15 mouse cellular contexts compared by ENCODE assay signal in genomic region chr7:136377259-136377658, GRCm38 (mm10).
DNase-seq lines count a peak whose midpoint lies in the region; ATAC-seq lines count a peak whose summit lies in the region.
"Had no signal": no experiment of that assay in that cellular context is flagged by ENCODE, and none has a peak within 500 bp of the region (broad histone marks: within the 10 kb centered on the region; RNA-seq: fewer than 3 reads in every experiment).

No protein-coding gene starts in this region.

- no peak overlapping the region for H3K4me3 ChIP-seq in heart, embryonic 12.5 days
- H3K4me3 ChIP-seq in kidney, embryonic 16.5 days (ENCODE audit: low read length), result no peak overlapping the region
- no peak overlapping the region for H3K4me3 ChIP-seq in limb, embryonic 15.5 days
- H3K4me3 ChIP-seq: hindbrain, embryonic 12.5 days; midbrain, embryonic 13.5 days had no signal

- intact Hi-C loops in heart, postnatal 25 days (cut with DNase I), result no loop called here

- no peaks in the 10 kb centered on the region for H3K27me3 ChIP-seq in heart, embryonic 12.5 days (replicated peaks)
- H3K27me3 ChIP-seq in kidney, embryonic 16.5 days (ENCODE audit: insufficient read depth, low read length), result no peaks in the 10 kb centered on the region
- no peaks in the 10 kb centered on the region for H3K27me3 ChIP-seq in limb, embryonic 15.5 days
- H3K27me3 ChIP-seq: hindbrain, embryonic 12.5 days; midbrain, embryonic 13.5 days had no signal

- DNase-seq in heart, postnatal 25 days (ENCODE audit: low spot score), result no peak
- DNase-seq in kidney, postnatal 14 days, result no peak
- peak; percentile 3 for DNase-seq in c-Kit-positive CD71-positive TER-119-negative erythroid progenitor cells, embryonic 14.5 days (ENCODE audit: low read depth)
- DNase-seq in spleen, adult 18-20 months, result no peak
- DNase-seq: adrenal gland, adult 8-10 months; B cell, adult 2 months; kidney, adult 8-10 months; right cerebral cortex, postnatal 25 days; thymus, postnatal 14 days had no signal

- WGBS in heart, embryonic 12.5 days, result 69% methylated on average over 3 of the region's 3 CpGs
- 71% methylated on average over 3 of the region's 3 CpGs for WGBS in kidney, embryonic 16.5 days
- WGBS in limb, embryonic 15.5 days, result 65% methylated on average over 3 of the region's 3 CpGs

- no peak for ATAC-seq in heart, embryonic 12.5 days (ENCODE audit: insufficient number of reproducible peaks, low FRiP score)
- 0 out of 2 replicates have a peak, but pooled peaks have one; percentile 9 for ATAC-seq in kidney, embryonic 16.5 days (ENCODE audit: low FRiP score, low TSS enrichment)
- ATAC-seq in limb, embryonic 15.5 days (ENCODE audit: insufficient number of reproducible peaks, low FRiP score, low TSS enrichment, low read depth), result no peak
- ATAC-seq in granulocyte monocyte progenitor cell, adult 5-6 weeks (replicated peaks; ENCODE audit: poor library complexity, severe bottlenecking), result no peak
- ATAC-seq: midbrain, embryonic 13.5 days had no signal

- H3K9ac ChIP-seq in heart, embryonic 12.5 days, result no peak overlapping the region
- no peak overlapping the region for H3K9ac ChIP-seq in kidney, embryonic 16.5 days (replicated peaks; ENCODE audit: low read length)
- no peak overlapping the region for H3K9ac ChIP-seq in limb, embryonic 15.5 days
- H3K9ac ChIP-seq: hindbrain, embryonic 12.5 days; midbrain, embryonic 13.5 days had no signal

- no peaks in the 10 kb centered on the region for H3K9me3 ChIP-seq in heart, embryonic 12.5 days (replicated peaks)
- no peaks in the 10 kb centered on the region for H3K9me3 ChIP-seq in kidney, embryonic 16.5 days (ENCODE audit: low read length)
- no peaks in the 10 kb centered on the region for H3K9me3 ChIP-seq in limb, embryonic 15.5 days
- H3K9me3 ChIP-seq: hindbrain, embryonic 12.5 days; midbrain, embryonic 13.5 days had no signal

- H3K4me2 ChIP-seq in heart, embryonic 12.5 days, result no peak overlapping the region
- H3K4me2 ChIP-seq in kidney, embryonic 16.5 days (replicated peaks; ENCODE audit: low read depth, low read length), result no peak overlapping the region
- no peak overlapping the region for H3K4me2 ChIP-seq in limb, embryonic 15.5 days
- H3K4me2 ChIP-seq: hindbrain, embryonic 12.5 days; midbrain, embryonic 13.5 days had no signal

- peaks cover 45% of the 10 kb centered on the region for H3K4me1 ChIP-seq in heart, embryonic 12.5 days (replicated peaks)
- peaks cover 4% of the 10 kb centered on the region; the same call in 1 of the 2 replicates for H3K4me1 ChIP-seq in kidney, embryonic 16.5 days (ENCODE audit: insufficient read depth, low read length)
- peaks cover 37% of the 10 kb centered on the region for H3K4me1 ChIP-seq in limb, embryonic 15.5 days
- H3K4me1 ChIP-seq: midbrain, embryonic 13.5 days had no signal

- no peaks in the 10 kb centered on the region for H3K36me3 ChIP-seq in heart, embryonic 12.5 days
- no peaks in the 10 kb centered on the region for H3K36me3 ChIP-seq in kidney, embryonic 16.5 days (ENCODE audit: insufficient read depth, low read length)
- H3K36me3 ChIP-seq in limb, embryonic 15.5 days, result no peaks in the 10 kb centered on the region
- H3K36me3 ChIP-seq: hindbrain, embryonic 12.5 days; midbrain, embryonic 13.5 days had no signal

- H3K27ac ChIP-seq in heart, embryonic 12.5 days (ENCODE audit: poor library complexity, severe bottlenecking), result 0 out of 2 replicates have a peak overlapping the region, but pooled peaks have one; percentile 41
- no peak overlapping the region for H3K27ac ChIP-seq in kidney, embryonic 16.5 days (ENCODE audit: low read length)
- peak overlapping the region; percentile 86 for H3K27ac ChIP-seq in limb, embryonic 15.5 days
- H3K27ac ChIP-seq: hindbrain, embryonic 12.5 days; midbrain, embryonic 13.5 days had no signal
